Mouse (Mus musculus): ENCODE data around the gene Cstad.

- no peak for TF ChIP-seq POLR2A (IDR thresholded peaks at IDR 0.05; ENCODE audit: borderline replicate concordance, control insufficient read depth, low read depth, low read length)
- TF ChIP-seq CTCF (IDR thresholded peaks at IDR 0.05; ENCODE audit: control insufficient read depth, insufficient read depth, low read length) = no peak
Observed at GRCm38 (mm10) chr2:30603731-30604130, 8.9 kb downstream of the Cstad start.

Data from bone marrow, adult 2 months (tissue).